Mouse (Mus musculus): ENCODE results near the gene Mylk.

DNA sequence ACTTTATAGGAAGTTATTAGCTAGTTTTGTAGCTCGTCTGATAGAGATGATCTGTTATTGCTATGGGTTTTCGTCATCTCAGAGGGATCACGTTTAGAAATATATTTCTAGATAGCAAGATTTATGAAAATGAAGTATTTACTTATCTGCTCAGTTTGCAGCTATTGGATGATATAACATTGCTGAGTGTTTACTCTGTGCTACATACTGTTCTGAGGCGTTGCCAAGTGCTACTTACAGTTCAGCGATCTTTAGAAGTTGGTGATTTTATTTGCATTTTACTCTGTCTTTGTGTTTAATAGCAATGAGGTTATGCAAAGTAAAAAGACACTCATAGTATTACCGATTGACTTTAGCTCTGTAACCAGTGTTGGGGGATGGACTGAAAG is 44.2 kb upstream of the Mylk start:
- TF ChIP-seq POLR2A (IDR thresholded peaks at IDR 0.05; ENCODE audit: insufficient read depth, low read depth, low read length) (no peak), CTCF (IDR thresholded peaks at IDR 0.05) (no peak), EP300 (IDR thresholded peaks at IDR 0.05; ENCODE audit: insufficient read depth, low read depth, low read length) (no peak)
